Mouse (Mus musculus): ENCODE data around the gene Mrto4.
"Not testable (repeated sequence)": the region's sequence is repeated elsewhere in the genome, so short reads cannot be mapped to it uniquely, and the experiment has no call there.

The Mrto4 gene

DNA sequence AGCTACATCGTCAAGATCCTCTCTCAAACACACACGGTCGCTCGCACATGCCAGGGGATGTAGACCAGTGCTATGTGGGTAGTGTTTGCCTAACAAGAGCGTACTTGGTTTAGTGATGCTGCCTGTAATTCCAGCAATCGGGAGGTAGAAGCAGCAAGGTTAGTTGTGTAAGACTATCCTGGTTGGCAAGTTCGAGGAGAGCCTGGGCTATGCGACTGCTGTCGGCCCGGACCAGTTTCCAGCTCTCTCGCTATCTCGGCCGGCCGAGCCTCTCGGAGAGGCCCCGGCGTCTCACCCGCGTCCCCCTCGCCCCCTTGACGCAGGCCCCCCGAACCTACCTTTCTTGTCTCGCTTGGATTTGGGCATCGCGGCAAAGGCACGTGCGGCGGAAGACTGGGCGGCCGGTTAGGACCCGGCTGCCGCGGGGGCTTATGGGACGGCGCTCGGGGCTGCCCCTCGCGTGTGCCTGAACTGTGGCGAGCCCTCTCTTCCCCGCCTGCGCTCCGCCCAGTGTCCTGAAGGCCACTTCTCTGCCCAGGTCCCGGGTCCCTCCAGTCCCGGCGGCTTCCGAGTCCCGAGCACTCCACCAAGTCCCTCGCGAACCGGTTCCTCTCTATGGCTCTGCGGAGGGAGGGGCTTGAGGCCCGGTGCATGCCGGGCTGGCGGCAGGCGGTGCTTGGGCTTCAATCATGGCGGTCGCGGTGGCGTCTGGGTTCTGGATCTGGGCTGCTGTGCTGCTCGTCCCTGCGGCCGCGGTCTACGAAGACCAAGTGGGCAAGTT lies at the start of gene Mrto4, which contains the start of the genes Emc1 and Ubr4:
Gene Mrto4, minus strand, starts transcription at position 646 of the 781 bp plus-strand sequence.
Gene Emc1, plus strand, starts transcription at position 657 of the 781 bp plus-strand sequence.
Gene Ubr4, plus strand, starts transcription at position 679 of the 781 bp plus-strand sequence.
- peak; percentile 89 to 90 for DNase-seq

DNA sequence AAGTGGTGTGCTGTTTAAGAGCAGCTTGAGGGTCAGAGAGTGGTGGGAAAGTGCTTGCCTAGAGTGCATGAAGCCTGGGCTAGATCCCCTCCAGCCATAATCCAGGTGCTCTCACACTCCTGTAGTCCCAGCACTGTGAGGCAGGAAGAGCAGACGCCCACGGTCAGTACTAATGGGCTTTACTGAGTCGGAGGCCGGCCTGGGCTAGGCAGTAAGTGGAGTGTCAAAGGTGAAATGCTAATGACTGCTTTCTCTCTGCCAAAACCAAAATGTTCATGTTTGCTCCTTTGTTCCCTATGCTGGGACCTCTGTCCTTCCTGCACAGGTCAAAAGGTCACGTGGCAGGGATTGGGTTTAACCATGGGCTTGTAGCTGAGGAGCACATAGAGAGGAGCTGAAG lies 48.1 kb upstream of the Mrto4 start:
- DNase-seq = no peak

DNA sequence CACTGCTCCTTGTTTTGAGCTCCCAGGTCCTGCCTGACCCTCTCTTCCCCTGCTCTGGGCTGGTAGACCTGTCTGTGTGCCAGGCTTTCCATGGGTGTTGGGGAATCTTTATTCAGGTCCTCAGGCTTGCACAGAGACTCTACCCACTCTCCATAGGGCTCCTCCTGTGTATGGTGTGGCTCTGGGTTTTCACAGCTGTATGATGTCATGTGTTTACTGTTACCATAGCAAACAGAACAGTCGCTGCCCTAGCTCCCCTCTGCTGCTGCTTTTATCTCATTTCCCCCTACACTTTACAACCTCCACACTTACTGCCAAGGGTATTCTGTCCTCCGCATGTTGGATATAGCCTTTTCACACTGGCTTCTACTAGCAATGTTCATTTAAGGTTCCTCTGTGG lies 43.1 kb upstream of the Mrto4 start:
- DNase-seq = peak in 1 of 2 experiments; percentile 8

DNA sequence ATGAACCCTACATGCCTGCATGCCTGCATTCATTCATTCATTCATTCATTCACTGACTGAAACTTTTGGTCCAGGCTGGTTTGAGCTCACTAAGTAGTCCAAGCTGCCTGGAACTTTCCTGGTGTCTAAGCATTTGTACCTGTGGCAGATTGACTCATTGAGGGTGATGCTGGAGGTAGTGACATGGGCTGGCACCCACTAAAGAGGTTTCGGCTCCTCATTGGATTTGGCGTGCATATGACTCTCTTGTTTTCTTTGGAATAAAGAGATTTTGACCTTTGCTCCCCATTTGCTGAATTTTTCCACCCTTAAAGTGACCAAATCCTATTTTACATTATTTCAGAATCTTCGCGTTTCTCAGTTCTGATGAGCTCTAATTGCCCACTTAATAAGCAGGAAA lies 37.2 kb upstream of the Mrto4 start:
- no peak for DNase-seq

DNA sequence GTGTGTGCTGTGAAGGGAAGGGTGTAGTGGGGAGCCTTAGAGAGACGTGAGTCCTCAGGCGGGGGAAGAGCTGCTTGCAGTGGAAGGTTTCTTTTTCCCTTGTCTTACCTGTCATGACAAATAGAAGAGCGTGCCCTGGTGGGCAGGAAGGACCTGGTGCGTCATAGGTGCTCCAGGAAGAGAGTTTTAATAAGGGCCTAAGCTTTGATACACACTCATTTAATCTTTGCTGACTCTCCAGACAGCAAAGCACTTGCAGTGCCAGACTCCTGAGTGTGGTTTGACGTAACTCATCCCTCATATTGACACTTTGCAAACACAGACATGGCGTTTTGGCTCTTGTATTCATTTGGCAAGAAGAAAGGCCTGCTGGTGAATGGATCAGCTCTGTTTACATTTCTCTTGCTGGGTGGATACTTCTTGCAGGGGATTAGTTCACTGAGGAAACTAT lies 34.5 kb upstream of the Mrto4 start:
- DNase-seq = peak; percentile 79 to 80

DNA sequence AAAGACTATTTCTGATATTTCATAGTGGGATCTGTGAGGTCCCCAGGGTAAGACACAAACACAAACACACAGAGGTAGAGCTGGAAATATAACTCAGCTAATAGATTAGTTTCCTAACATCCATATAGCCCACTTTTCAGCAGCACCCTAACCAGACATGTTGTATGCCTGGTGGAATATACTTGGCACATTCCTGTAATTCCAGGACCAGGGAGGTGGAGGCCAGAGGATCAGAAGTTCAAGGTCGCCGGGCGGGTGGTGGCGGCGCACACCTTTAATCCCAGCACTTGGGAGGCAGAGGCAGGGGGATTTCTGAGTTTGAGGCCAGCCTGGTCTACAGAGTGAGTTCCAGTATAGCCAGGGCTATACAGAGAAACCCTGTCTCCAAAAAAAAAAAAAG lies 33.5 kb upstream of the Mrto4 start:
- not testable (repeated sequence) for DNase-seq

DNA sequence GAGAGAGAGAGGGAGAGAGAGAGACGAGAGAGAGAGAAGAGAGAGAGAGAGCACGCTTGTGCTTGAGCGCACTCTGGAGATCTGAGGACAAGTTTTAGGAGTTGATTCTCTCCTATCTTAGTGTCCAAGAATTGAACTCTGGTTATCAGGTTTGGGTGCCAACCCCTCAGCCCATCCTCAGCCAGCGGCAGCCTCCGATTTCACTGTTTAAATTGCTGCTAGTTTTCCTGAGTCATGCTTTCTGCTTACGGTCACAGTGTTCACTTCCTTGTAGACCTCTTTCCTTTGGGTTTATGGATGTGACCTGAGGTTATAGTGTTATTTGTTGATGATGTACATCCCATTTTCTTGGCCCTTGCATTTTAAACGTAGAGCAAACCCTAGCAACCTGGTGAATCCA lies 29.9 kb upstream of the Mrto4 start:
- DNase-seq = no peak

DNA sequence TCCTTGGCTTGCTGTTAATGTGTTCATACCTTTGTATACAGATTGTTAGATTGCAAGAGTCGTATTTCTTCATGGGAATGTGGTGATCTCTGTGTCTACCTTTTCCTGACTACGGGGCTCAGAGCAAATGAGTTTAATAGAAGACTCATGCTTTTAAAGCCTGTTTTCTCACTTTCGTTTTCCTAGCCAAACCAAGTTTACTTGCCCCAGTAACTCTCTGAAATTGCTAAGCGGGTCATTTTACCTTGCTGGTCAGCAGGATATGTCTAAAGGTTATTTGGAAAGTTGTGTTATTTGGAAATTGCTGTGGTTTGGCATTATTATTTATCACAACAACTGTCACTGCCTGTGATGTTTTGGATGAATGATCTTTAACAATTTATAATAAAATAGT lies 29.1 kb upstream of the Mrto4 start:
- no peak for DNase-seq

DNA sequence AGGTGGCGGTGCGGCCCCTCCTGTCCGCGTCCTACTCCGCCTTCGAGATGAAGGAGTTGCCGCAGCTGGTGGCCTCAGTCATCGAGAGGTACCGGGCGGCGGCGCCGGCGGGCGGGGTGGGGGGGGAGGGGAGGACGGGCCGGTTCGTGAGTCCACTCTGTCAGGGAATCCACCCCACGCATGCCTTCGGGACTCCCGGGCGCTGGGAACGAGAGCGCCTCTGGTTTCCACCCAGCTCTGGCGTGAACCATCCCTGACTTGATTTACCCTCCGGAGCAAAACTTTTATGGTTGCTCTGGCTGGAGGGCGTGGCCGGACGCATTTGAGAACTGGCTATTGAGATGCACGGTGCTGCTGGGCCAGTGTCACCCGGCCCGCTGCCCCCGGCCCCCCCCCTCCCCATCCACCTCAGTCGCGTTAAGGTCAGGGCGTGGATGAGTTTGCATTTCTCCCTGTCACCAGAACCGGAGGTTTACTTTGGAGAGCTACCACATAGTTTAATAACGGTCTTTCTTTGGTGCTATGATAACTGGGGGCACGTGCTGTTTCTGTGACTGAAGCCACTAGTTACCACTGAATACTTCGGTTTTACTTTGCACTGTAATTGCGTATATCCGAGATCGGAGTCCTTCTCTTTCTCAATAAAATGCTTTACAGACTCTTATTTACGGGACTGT lies 28.5 kb upstream of the Mrto4 start:
- peak in 1 of 2 experiments; percentile 38 for DNase-seq

DNA sequence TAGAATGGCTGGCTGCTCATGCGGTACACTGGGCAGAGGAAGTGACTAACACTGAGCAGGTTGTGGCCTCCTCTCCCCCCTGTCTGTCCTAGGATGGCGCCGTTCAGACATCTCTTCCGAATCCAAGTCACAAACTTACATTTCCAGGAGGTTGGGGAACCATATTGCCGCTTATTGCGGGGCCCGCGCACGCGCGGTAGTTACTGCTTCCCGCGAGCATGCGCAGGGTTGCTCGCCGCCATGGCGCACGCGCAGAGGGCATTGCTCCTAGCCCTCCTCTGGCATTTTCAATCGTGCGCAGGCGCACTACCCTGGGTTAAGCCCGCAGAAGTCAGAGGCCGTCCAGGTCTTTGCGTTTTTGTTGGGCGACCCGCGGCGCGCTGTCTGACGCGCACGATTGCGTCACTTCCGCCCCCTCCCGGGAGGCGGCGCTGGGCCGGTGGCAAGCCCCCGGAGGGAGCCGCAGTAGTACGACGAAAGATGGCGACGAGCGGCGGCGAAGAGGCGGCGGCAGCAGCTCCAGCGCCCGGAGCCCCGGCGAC lies 27.9 kb upstream of the Mrto4 start:
- DNase-seq = peak; percentile 100

DNA sequence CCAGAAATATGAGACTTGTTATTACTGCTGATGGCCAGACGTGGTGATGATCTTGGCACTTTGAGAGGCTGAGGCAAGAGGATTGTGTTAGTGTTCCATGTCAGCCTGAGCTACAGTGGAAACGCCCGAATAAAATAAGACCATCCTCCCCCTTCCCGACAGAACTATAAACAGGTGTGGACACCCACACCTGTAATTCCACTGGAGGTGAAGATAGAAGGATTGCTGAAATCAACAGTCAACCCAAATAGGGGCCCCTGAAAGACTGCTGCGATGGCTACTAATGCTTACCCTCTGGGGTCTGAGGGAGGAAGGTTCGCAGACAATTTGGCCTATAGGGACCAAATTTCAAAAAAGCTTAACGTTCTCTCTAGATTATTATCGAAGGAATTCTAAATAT lies 27.3 kb upstream of the Mrto4 start:
- DNase-seq = no peak

DNA sequence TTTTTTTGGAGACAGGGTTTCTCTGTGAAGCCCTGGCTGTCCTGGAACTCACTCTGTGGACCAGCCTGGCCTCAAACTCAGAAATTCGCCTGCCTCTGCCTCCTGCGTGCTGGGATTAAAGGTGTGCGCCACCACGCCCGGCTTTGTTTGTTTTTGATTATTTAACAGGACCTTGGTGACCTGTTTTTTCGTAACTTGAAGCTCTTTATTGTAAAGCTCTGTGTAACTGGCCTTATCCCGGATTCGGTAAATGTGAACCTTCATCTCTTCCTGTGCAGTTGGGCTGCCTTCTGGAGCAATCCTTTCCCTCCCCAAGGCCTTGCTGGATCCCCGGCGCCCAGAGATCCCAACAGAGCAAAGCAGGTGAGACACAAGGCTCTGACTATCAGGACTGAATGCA lies 21.2 kb upstream of the Mrto4 start:
- DNase-seq = no peak

DNA sequence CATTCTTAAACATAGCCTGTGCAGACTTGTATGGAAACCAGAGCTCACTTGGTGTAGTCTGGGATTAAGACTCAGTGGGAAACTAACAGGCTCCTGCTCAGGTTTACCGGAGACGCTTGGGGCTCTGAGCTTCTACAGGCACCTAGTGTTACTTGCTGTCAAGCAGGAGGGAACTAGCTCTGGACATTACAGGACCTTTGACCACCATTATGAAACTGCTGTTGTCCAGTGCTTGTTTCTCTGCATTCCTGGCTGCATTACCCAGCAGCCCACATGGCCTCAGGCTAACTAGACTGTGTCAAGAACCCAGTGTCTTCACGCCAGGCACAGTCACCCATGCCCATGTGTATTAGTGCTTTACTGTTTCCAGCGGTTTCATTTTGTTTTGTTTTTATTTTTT lies 20.8 kb upstream of the Mrto4 start:
- no peak for DNase-seq

DNA sequence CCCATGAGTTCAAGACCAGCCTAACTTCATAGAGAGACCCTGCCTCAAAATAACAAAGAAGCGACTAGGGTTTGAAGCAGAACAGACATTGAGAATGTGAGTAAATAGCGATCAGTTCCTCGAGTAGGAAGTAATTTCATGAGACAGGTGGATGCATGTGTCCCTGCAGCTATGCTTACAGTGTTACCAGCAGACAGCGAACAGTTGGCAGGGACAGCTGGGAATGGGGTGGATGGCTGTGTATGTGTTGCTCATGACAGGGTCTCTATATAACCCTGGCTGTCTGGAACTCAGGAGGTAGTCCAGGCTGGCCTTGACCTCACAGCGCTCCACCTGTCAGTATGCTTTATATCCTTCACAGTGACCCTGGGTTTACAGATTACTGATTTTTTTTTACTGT lies 15.7 kb upstream of the Mrto4 start:
- DNase-seq = no peak

DNA sequence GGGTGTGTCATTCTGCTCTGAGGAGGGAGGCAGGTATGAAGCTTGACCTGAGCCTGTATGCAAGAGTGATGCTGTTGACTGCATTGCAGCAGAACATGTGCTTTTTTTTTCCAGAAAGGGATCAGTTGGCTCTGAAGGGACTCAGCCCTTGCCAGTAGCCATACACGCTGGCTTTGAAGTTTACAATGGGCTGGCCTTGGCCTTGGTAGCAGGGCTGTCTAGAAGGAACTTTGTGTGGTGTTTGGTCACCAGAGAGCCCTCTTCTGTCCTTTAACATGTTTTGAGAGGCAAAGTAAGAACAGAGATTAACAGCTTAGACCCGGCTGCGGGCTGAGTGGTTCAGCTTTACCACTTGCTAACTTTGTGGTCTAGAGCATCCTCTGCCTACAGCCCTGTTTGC lies 15.0 kb upstream of the Mrto4 start:
- no peak for DNase-seq

DNA sequence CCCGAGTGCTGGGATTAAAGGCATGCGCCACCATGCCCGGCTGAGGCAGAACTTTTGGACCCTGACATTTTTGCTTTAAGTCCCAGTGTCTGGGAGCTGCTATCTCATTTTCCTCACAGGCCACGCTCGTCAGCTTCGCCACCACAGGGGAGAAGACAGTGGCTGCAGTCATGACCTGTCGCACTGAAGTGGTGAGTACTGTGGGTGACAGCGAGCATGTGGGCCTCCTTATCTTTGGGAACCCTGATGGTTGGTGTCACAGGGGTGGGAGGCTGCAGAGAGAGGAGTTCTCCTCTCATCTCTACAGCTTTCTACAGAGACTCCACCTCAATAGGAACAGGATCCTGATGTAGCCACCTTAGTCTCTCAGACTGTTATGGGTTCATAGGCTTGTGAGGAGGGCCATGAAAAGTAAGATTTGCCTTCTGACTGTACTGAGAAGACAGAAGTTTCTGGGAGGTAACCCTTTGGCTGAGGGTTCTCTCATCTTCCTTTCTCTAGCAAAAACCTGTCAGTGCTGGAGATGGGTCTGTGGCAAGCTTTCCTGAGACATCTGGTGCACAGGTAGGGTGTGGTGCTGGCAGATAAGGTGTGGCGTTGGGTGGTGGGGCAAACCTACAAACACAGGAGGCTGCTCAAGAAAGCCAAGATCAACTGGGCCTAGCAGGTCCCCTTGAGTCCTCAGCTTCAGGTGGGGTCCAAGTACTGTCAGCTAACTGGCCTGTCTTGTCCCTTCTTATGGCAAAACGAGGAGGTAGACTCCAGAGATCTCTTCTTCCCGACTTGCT lies 8.6 kb upstream of the Mrto4 start:
- DNase-seq = no peak

DNA sequence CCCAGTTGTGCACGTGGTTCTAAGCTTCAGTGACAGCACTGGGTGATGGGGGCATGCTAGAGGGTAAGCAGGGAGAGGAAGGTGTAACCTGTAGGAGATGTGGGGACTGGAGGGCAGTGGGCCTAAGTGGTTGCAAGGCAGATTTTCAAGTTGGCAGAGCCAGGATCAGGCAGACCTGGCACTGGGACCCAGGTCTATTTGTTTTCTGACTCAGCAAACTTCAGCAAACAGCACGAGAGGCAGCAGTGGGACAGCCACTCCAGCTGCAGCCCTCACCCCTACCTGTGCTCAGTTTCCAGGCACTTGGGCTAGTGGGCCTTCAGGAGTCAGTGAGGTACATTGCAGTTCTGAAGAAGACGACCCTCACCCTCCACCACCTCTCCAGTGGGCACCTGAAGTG lies 4.8 kb upstream of the Mrto4 start:
- DNase-seq = peak in 1 of 2 experiments; percentile 31

DNA sequence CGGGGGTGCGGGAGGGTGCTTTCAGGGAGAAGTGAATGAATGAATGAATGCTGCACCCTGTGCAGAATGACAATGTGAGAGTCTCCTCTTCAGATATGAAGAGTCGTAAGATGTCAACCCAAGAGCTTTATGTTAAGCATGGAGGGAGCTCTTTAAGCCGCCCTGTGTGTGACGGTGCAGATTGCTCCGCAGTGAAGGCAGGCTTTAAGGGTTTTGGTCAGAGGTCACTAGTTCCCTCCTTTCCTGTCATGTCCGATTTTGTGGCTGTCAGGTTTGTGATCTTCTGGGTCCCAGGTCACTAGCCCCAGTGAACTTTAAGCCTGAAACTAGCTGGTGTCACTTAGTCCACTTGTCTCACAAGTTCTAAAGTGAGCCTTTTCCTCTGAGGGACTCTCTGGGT lies 456 bp upstream of the Mrto4 start:
- DNase-seq = no peak

DNA sequence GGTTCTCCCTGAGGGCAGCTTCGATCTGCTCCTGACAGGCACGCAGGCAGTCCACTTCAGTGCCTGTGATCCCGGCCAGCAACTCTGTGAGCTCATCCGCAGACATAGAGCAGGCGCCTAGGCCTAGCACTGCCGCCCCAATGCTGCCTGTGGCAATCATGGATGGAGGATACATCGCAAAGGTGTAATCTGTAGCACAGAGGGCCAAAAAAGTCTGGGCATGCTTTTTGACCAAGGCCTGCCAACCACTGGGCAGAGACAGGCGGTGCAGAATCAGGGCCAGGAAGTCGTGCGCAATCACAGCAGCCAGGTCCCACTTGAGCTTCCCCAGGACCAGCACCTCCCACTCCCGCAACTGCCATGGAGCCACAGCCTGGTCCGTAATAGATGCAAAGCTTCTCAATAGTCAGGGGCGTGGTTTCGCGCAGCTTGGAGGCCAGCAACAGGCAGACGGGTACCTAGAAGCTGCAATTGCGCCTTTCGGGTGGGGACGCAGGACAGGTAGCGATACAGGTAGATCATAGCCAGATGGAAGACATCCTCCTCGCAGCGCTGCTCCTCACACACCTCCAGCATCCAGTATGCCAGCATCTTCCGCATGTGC lies 6.9 kb downstream of the Mrto4 start:
- DNase-seq = no peak

DNA sequence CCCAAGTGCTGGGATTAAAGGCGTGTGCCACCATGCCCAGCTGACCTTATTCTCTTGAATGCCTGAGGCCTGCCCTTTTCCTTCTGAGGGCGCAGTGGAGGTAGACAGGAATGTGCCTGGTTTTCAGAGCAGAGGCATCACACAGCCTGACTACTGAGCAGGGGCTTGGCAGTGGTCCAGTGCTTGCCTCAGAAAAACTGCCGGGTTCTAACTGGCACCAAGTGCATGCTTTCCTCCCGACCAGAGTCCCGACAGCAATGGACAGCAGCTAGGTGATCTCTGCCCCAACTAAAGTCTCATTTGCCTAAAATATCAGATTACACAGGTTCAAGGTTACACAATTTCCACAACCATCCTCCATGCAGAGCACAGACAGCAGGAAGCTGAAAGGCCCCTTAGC lies 8.7 kb downstream of the Mrto4 start:
- no peak for DNase-seq

DNA sequence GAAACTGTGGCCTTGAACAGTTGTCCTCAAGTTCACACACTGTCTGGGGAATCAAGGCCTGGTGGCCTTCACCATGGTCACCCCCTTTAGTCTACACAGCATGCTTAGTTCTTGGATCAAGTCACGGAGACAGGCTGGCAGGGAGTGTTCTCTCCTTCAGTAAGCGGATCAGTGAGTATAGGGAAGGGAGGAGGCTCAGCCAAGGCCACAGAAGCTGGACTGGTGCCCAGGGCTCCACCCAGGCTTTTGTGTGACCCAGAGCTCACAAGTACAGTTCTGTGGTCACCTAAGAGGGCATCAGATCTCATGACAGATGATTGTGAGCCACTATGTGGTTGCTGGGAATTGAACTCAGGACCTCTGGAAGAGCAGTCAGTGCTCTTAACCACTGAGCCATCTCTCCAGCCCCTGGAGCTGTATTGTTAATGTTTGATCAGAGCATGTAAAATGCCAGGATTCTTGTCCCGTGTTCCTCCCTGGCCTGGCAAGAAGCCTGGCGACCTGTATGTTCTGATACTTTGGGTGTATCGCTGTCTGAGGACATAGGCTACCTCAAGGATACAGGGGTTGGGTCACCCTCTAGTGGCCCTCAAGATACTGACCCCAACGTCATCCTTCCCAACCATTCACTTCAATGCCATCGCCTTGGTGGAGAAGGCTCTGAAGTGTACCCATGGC lies 10.7 kb downstream of the Mrto4 start:
- DNase-seq = peak; percentile 28 to 36

DNA sequence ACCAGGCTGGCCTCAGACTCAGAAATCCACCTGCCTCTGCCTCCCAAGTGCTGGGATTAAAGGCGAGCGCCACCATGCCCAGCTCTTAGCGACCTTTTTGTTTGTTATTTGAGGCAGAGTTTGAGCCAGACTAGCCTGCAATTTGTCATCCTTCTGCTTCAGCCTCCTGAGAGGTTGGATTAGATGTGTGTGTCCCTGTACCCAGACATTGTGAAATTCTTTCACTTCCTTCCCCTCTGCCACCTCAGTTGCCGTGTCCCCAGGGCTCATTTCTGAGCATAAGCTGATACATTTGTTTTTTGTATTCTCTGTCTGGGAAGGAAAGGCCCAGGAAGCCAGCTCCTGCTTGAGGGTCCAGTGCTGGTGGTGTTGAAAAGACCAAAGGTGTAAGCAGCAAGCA lies 11.5 kb downstream of the Mrto4 start:
- DNase-seq = no peak

Data from lung, postnatal 4 days (tissue).